Mouse (Mus musculus): ENCODE data around the gene Arhgap29. TPM values are rescaled to one million over a fixed set of nuclear protein-coding genes. Genes with fewer than 3 reads are reported as not detected.

The Arhgap29 gene
- polyA plus RNA-seq, 1 experiment = 6.3 TPM

DNA sequence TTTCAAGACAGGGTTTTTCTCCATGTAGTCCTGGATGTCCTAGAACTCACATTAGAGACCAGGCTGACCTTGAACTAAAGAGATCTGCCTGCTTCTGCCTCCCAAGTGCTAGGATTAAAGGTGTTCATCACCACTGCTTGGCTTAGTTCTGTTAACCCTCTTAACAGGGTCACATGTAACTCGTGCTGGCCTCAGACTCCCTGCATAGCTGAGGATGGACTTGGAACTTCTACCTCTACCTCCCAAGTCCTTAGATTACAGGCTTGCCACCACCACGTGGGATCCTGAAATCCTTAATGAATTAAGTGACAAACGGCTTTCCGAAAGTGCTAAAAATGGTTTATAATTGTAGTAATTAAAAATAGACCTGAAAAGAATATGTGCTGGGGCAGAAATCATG is 29.0 kb downstream of the Arhgap29 start:
- no peak overlapping the region for H3K27ac ChIP-seq (ENCODE audit: control insufficient read depth, insufficient read depth, low read length)
- WGBS = 94% methylated on average over 4 of the region's 4 CpGs
- TF ChIP-seq POLR2A (IDR thresholded peaks at IDR 0.05; ENCODE audit: control insufficient read depth, extremely low read depth, insufficient read depth, low read length, poor library complexity) = no peak
- TF ChIP-seq CTCF (IDR thresholded peaks at IDR 0.05; ENCODE audit: borderline replicate concordance, control insufficient read depth, extremely low read depth, insufficient read depth, low read length, poor library complexity) = no peak

DNA sequence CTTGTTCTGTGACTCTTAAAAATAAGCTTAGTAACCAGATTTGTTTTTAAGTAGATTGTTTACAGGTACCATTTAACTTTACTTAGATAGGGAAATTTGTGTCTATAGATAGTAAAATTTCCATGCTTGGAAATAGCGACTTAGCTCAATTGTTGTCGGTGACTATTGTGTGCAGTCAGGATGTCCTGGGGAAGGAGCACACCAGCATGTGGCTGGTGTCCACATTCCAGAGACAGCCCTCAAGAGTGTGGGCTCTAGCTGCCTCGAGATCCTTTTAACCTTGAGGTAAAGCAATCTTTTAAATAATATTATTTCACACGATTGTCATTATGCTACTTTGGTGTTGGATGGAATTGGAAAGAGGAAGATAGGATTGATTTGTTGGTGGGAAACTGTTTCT is 30.1 kb downstream of the Arhgap29 start:
- TF ChIP-seq CTCF (IDR thresholded peaks at IDR 0.05; ENCODE audit: borderline replicate concordance, control insufficient read depth, extremely low read depth, insufficient read depth, low read length, poor library complexity) = no peak
- no peak for TF ChIP-seq POLR2A (IDR thresholded peaks at IDR 0.05; ENCODE audit: control insufficient read depth, extremely low read depth, insufficient read depth, low read length, poor library complexity)
- H3K4me3 ChIP-seq (ENCODE audit: control insufficient read depth, insufficient read depth, low read length) = no peak overlapping the region
- H3K27ac ChIP-seq (ENCODE audit: control insufficient read depth, insufficient read depth, low read length) = no peak overlapping the region
- peaks cover 6% of the 10 kb centered on the region for H3K4me1 ChIP-seq (replicated peaks; ENCODE audit: control insufficient read depth, insufficient read depth, low read length)
- WGBS = 30% methylated on average over 4 of the region's 4 CpGs
- H3K36me3 ChIP-seq (ENCODE audit: control insufficient read depth, insufficient read depth, low read length) = no peaks in the 10 kb centered on the region
- no peak for DNase-seq
- no peaks in the 10 kb centered on the region for H3K27me3 ChIP-seq (ENCODE audit: control insufficient read depth, insufficient read depth, low read length)

More for the DNA sequence above, 29.0 kb downstream of the Arhgap29 start:
- H3K36me3 ChIP-seq (ENCODE audit: control insufficient read depth, insufficient read depth, low read length) = no peaks in the 10 kb centered on the region
- H3K27me3 ChIP-seq (ENCODE audit: control insufficient read depth, insufficient read depth, low read length) = no peaks in the 10 kb centered on the region
- H3K4me3 ChIP-seq (ENCODE audit: control insufficient read depth, insufficient read depth, low read length) = no peak overlapping the region
- peaks cover 6% of the 10 kb centered on the region for H3K4me1 ChIP-seq (replicated peaks; ENCODE audit: control insufficient read depth, insufficient read depth, low read length)
- no peak for DNase-seq

DNA sequence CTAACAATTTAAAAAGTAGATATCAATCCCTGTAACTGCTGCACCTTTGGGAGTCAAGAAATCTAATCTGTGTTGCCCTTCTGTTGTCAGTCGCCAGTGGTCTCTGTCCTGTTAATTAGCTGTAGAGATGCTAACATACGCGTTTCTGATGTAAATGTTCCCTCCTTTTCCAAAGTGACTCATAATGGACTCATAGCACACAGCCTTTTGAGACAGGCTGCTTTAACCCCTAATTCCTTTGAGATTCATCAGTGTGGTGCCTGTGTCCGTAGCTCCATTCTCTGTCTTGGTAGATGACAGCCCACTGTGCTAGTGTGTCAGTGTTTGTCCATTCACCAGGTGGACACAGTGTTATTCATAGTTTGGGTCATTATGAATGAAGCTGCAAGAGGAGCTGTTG is 42.8 kb downstream of the Arhgap29 start:
- TF ChIP-seq CTCF (IDR thresholded peaks at IDR 0.05; ENCODE audit: borderline replicate concordance, control insufficient read depth, extremely low read depth, insufficient read depth, low read length, poor library complexity) (no peak), POLR2A (IDR thresholded peaks at IDR 0.05; ENCODE audit: control insufficient read depth, extremely low read depth, insufficient read depth, low read length, poor library complexity) (no peak)
- 98% methylated on average over 4 of the region's 4 CpGs for WGBS
- Histone ChIP-seq H3K4me1 (replicated peaks; ENCODE audit: control insufficient read depth, insufficient read depth, low read length) (no peaks in the 10 kb centered on the region), H3K4me3 (ENCODE audit: control insufficient read depth, insufficient read depth, low read length) (no peak overlapping the region), H3K27ac (ENCODE audit: control insufficient read depth, insufficient read depth, low read length) (no peak overlapping the region), H3K27me3 (ENCODE audit: control insufficient read depth, insufficient read depth, low read length) (no peaks in the 10 kb centered on the region), H3K36me3 (ENCODE audit: control insufficient read depth, insufficient read depth, low read length) (no peaks in the 10 kb centered on the region)
- DNase-seq = no peak

DNA sequence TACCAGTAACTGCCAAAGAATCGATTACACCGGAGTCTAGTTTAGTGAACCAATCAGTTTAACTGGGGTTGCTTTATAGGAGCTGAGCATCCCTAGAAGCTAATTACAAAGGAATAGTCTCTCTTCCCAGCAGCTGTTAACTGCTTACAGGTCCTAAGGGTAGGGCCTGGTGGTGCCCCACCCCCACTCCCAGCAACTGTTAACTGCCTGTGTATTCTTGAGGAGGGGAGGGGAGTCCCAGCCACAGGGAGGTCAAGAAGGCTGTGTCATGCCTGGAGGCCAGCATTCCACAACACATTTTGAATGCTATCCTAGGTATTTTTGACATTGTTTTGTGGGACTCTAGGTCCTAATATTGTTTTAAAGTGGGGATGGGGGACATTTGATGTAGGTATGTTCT is 47.6 kb downstream of the Arhgap29 start:
- DNase-seq = no peak
- Histone ChIP-seq H3K4me3 (ENCODE audit: control insufficient read depth, insufficient read depth, low read length) (no peak overlapping the region), H3K27ac (ENCODE audit: control insufficient read depth, insufficient read depth, low read length) (no peak overlapping the region), H3K4me1 (replicated peaks; ENCODE audit: control insufficient read depth, insufficient read depth, low read length) (no peaks in the 10 kb centered on the region), H3K36me3 (ENCODE audit: control insufficient read depth, insufficient read depth, low read length) (no peaks in the 10 kb centered on the region), H3K27me3 (ENCODE audit: control insufficient read depth, insufficient read depth, low read length) (no peaks in the 10 kb centered on the region)
- TF ChIP-seq POLR2A (IDR thresholded peaks at IDR 0.05; ENCODE audit: control insufficient read depth, extremely low read depth, insufficient read depth, low read length, poor library complexity) (no peak), CTCF (IDR thresholded peaks at IDR 0.05; ENCODE audit: borderline replicate concordance, control insufficient read depth, extremely low read depth, insufficient read depth, low read length, poor library complexity) (no peak)
- WGBS = 98% methylated on average over 2 of the region's 2 CpGs

DNA sequence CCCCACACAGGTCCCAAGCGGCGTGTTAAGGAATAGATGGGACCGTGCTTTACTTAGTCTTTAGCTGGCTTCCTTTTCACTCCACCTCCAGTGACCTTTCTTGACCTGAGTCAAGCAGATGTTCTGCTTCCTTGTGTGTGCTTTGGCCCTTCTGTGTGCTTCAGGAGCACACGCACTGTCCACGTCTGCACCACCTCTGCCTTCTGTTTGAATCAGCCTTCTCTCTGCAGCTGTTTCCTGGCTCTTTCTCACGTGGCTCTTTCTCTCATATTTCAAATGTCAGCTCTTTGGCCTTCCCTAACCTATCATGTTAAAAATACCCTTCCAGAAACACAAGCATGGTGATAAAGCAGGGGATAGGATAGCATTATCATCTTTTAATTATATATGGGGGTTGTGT is 49.2 kb downstream of the Arhgap29 start:
- 62% methylated on average over 6 of the region's 6 CpGs for WGBS
- Histone ChIP-seq H3K36me3 (ENCODE audit: control insufficient read depth, insufficient read depth, low read length) (no peaks in the 10 kb centered on the region), H3K4me1 (replicated peaks; ENCODE audit: control insufficient read depth, insufficient read depth, low read length) (no peaks in the 10 kb centered on the region), H3K27me3 (ENCODE audit: control insufficient read depth, insufficient read depth, low read length) (no peaks in the 10 kb centered on the region), H3K4me3 (ENCODE audit: control insufficient read depth, insufficient read depth, low read length) (no peak overlapping the region), H3K27ac (ENCODE audit: control insufficient read depth, insufficient read depth, low read length) (no peak overlapping the region)
- DNase-seq = no peak
- no peak for TF ChIP-seq CTCF (IDR thresholded peaks at IDR 0.05; ENCODE audit: borderline replicate concordance, control insufficient read depth, extremely low read depth, insufficient read depth, low read length, poor library complexity)
- TF ChIP-seq POLR2A (IDR thresholded peaks at IDR 0.05; ENCODE audit: control insufficient read depth, extremely low read depth, insufficient read depth, low read length, poor library complexity) = no peak

DNA sequence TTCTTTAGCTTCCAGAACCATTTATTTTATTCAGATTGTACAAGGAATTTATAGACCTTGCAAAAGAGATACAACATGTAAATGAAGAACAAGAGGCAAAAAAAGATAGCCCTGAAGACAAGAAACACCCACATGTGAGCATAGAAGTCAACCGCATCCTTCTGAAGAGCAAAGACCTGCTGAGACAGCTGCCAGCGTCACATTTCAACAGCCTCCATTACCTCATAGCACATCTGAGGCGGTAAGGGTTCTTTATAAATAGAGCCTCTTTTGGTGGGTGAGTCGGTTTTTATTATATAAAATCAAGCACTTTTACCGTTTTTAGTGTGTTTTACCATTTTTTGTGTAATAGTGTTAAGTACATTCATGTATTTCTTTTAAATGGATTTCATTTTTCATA is 57.5 kb downstream of the Arhgap29 start:
- H3K27ac ChIP-seq (ENCODE audit: control insufficient read depth, insufficient read depth, low read length) = no peak overlapping the region
- no peak overlapping the region for H3K4me3 ChIP-seq (ENCODE audit: control insufficient read depth, insufficient read depth, low read length)
- no peak for DNase-seq
- TF ChIP-seq CTCF (IDR thresholded peaks at IDR 0.05; ENCODE audit: borderline replicate concordance, control insufficient read depth, extremely low read depth, insufficient read depth, low read length, poor library complexity) (no peak), POLR2A (IDR thresholded peaks at IDR 0.05; ENCODE audit: control insufficient read depth, extremely low read depth, insufficient read depth, low read length, poor library complexity) (no peak)
- WGBS = 91% methylated on average over 5 of the region's 5 CpGs
- no peaks in the 10 kb centered on the region for H3K36me3 ChIP-seq (ENCODE audit: control insufficient read depth, insufficient read depth, low read length)
- H3K27me3 ChIP-seq (ENCODE audit: control insufficient read depth, insufficient read depth, low read length) = no peaks in the 10 kb centered on the region
- H3K4me1 ChIP-seq (replicated peaks; ENCODE audit: control insufficient read depth, insufficient read depth, low read length) = no peaks in the 10 kb centered on the region

DNA sequence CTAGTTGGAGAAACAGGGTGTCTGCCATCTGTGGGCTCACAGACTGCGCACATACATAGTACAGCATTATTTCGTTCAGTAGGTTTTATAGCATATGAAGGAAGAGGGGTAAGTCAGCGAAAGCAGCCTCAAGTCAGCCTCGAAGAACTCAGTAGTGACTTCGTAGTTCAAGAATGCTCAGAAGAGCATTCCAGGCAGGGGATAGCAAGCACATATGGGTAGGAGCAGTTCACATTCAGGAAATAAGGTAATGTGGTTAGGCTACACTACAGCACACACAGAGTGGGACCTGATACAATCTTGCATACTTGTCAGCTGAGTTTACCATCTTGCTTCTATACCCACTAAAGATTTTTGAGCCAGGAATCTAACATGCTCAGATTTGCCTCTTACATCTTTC is 58.0 kb downstream of the Arhgap29 start:
- Histone ChIP-seq H3K36me3 (ENCODE audit: control insufficient read depth, insufficient read depth, low read length) (no peaks in the 10 kb centered on the region), H3K27me3 (ENCODE audit: control insufficient read depth, insufficient read depth, low read length) (no peaks in the 10 kb centered on the region), H3K4me1 (replicated peaks; ENCODE audit: control insufficient read depth, insufficient read depth, low read length) (no peaks in the 10 kb centered on the region), H3K4me3 (ENCODE audit: control insufficient read depth, insufficient read depth, low read length) (no peak overlapping the region), H3K27ac (ENCODE audit: control insufficient read depth, insufficient read depth, low read length) (no peak overlapping the region)
- DNase-seq = no peak
- 91% methylated on average over 5 of the region's 5 CpGs for WGBS
- no peak for TF ChIP-seq POLR2A (IDR thresholded peaks at IDR 0.05; ENCODE audit: control insufficient read depth, extremely low read depth, insufficient read depth, low read length, poor library complexity)
- TF ChIP-seq CTCF (IDR thresholded peaks at IDR 0.05; ENCODE audit: borderline replicate concordance, control insufficient read depth, extremely low read depth, insufficient read depth, low read length, poor library complexity) = no peak
